17 mouse cellular contexts compared by ENCODE assay signal in the genomic region with DNA sequence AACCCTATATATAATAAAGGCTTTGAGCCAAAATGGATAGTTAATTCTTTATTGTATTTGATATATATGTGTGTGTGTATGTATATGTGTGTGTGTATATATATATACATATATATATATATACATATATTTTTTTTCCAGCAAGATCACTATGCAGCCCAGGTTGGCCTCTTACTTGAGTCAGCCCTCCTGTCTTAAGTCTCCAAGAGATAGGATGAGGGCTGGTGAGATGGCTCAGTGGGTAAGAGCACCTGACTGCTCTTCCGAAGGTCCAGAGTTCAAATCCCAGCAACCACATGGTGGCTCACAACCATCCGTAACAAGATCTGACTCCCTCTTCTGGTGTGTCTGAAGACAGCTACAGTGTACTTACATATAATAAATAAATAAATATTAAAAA. TPM values are rescaled to one million over a fixed set of nuclear protein-coding genes. Genes with fewer than 3 reads are reported as not detected.
DNase-seq lines count a peak whose midpoint lies in the region; ATAC-seq and TF ChIP-seq lines count a peak whose summit lies in the region.
"Not testable (repeated sequence)": the region's sequence is repeated elsewhere in the genome, so short reads cannot be mapped to it uniquely, and the experiment has no call there.
"Had no signal": no experiment of that assay in that cellular context is flagged by ENCODE, and none has a peak within 500 bp of the region (broad histone marks: within the 10 kb centered on the region; RNA-seq: fewer than 3 reads in every experiment).

No protein-coding gene starts in this region.

- in situ Hi-C loops in CH12.LX (cut with MboI; ENCODE audit: low pct_ligation_motif_present, low pct_unique_long_range_greater_than_20kb, low sequenced_read_pairs): not testable (repeated sequence)

- H3K36me3 ChIP-seq in CH12.LX (replicated peaks in 1 of 2; ENCODE audit: control insufficient read depth in 1 of 2, insufficient read depth in 1 of 2, low read length in 1 of 2); hindbrain, embryonic 13.5 days; liver, embryonic 13.5 days; liver, embryonic 15.5 days (replicated peaks); neural tube, embryonic 13.5 days: not testable (repeated sequence)

- peaks cover 0 to 17% of the 10 kb centered on the region in 2 experiments; a peak in 2 of 4 replicates for H3K4me1 ChIP-seq in CH12.LX (ENCODE audit: control insufficient read depth in 1 of 2, insufficient read depth in 2 of 2)
- H3K4me1 ChIP-seq in hindbrain, embryonic 13.5 days (replicated peaks): peaks cover 16% of the 10 kb centered on the region
- peaks cover 32% of the 10 kb centered on the region for H3K4me1 ChIP-seq in liver, embryonic 13.5 days (replicated peaks)
- peaks cover 27% of the 10 kb centered on the region for H3K4me1 ChIP-seq in liver, embryonic 15.5 days (replicated peaks)
- H3K4me1 ChIP-seq in neural tube, embryonic 13.5 days (replicated peaks): not testable (repeated sequence)

- 86% methylated on average over 2 of the region's 2 CpGs for WGBS in hindbrain, embryonic 13.5 days
- 88% methylated on average over 2 of the region's 2 CpGs for WGBS in liver, embryonic 13.5 days (ENCODE audit: insufficient replicate concordance)
- WGBS in liver, embryonic 15.5 days (ENCODE audit: insufficient replicate concordance): 70% methylated on average over 2 of the region's 2 CpGs
- 79% methylated on average over 2 of the region's 2 CpGs for WGBS in neural tube, embryonic 13.5 days

- dilution Hi-C loops in CH12.LX (cut with MboI; ENCODE audit: extremely low pct_ligation_motif_present, extremely low pct_unique_long_range_greater_than_20kb, low sequenced_read_pairs): not testable (repeated sequence)

- TF ChIP-seq POLR2A in CH12.LX (IDR thresholded peaks at IDR 0.05; ENCODE audit: low read depth, low read length): not testable (repeated sequence)

- H3K9ac ChIP-seq in CH12.LX (ENCODE audit: insufficient read depth, low read depth); hindbrain, embryonic 13.5 days; liver, embryonic 13.5 days; liver, embryonic 15.5 days; neural tube, embryonic 13.5 days: not testable (repeated sequence)

- H3K4me2 ChIP-seq in CH12.LX (ENCODE audit: insufficient read depth, low read depth, poor library complexity, severe bottlenecking): not testable (repeated sequence)
- peak overlapping the region; percentile 75; the same call in 1 of the 2 replicates for H3K4me2 ChIP-seq in hindbrain, embryonic 13.5 days
- H3K4me2 ChIP-seq in liver, embryonic 13.5 days: peak overlapping the region; percentile 90; the same call in 1 of the 2 replicates
- peak overlapping the region; percentile 93; the same call in 1 of the 2 replicates for H3K4me2 ChIP-seq in liver, embryonic 15.5 days
- peak overlapping the region; percentile 90; the same call in 1 of the 2 replicates for H3K4me2 ChIP-seq in neural tube, embryonic 13.5 days

- not testable (repeated sequence) for DNase-seq in CH12.LX (ENCODE audit: extremely low read depth); liver, embryonic 13.5 days

- not testable (repeated sequence) for H3K27me3 ChIP-seq in CH12.LX (replicated peaks); liver, embryonic 13.5 days; liver, embryonic 15.5 days
- peaks cover 19% of the 10 kb centered on the region for H3K27me3 ChIP-seq in hindbrain, embryonic 13.5 days
- H3K27me3 ChIP-seq in neural tube, embryonic 13.5 days: peaks cover 12% of the 10 kb centered on the region

- TF ChIP-seq RAD21 in CH12.LX (IDR thresholded peaks at IDR 0.05; ENCODE audit: low read depth, low read length): not testable (repeated sequence)

- ATAC-seq in hindbrain, embryonic 13.5 days (ENCODE audit: low FRiP score); liver, embryonic 13.5 days (ENCODE audit: low read depth); liver, embryonic 15.5 days (ENCODE audit: insufficient read depth); neural tube, embryonic 13.5 days (ENCODE audit: low read depth): not testable (repeated sequence)

- not testable (repeated sequence) for H3K9me3 ChIP-seq in CH12.LX (replicated peaks; ENCODE audit: low read length); hindbrain, embryonic 13.5 days; liver, embryonic 13.5 days (replicated peaks); liver, embryonic 15.5 days (replicated peaks); neural tube, embryonic 13.5 days

- not testable (repeated sequence) for H3K4me3 ChIP-seq in CH12.LX (replicated peaks in 1 of 3; ENCODE audit: low read depth in 2 of 3, low read length in 2 of 3, poor library complexity in 1 of 3); hindbrain, embryonic 13.5 days; liver, embryonic 13.5 days (replicated peaks); liver, embryonic 15.5 days (replicated peaks); neural tube, embryonic 13.5 days

- TF ChIP-seq EP300 in CH12.LX (IDR thresholded peaks at IDR 0.05; ENCODE audit: low read length): not testable (repeated sequence)

- not testable (repeated sequence) for H3K79me2 ChIP-seq in CH12.LX (replicated peaks; ENCODE audit: control insufficient read depth, extremely low read depth, insufficient read depth, poor library complexity, severe bottlenecking)

- H3K27ac ChIP-seq in CH12.LX (ENCODE audit: insufficient read depth, low read depth); hindbrain, embryonic 13.5 days; liver, embryonic 13.5 days; liver, embryonic 15.5 days (replicated peaks); neural tube, embryonic 13.5 days (replicated peaks): not testable (repeated sequence)

- not testable (repeated sequence) for TF ChIP-seq CTCF in CH12.LX (conservative IDR thresholded peaks at IDR 0.05 in 1 of 2, IDR thresholded peaks at IDR 0.05 in 1 of 2; ENCODE audit: low read depth in 2 of 2, low read length in 2 of 2)

TF ChIP-seq in CH12.LX, 34 proteins besides CTCF, POLR2A, EP300 and RAD21:
- TF ChIP-seq TBP (conservative IDR thresholded peaks at IDR 0.05; ENCODE audit: low read depth, low read length): 0 out of 2 replicates have a peak, but pooled peaks have one; percentile 61

RNA-seq across cellular contexts. Expression of gene Ddx19b, which starts 4.9 kb away (rescaled TPM):
- 12.6 and 13.0 TPM in 2 replicates for total RNA-seq in CH12.LX (2012; rRNA removed)
- total RNA-seq in CH12.LX (2014; rRNA removed): 14.4 and 14.9 TPM in 2 replicates
- 13.5 and 14.1 TPM in 2 replicates for polyA plus RNA-seq in CH12.LX (2012; ENCODE audit: insufficient read length, low read depth)
- 7.6 and 7.9 TPM in 2 replicates for polyA plus RNA-seq in hindbrain, embryonic 13.5 days (2015; fragmentation: Nextera tagmentation; extraction: Ambion mirVana)
- polyA plus RNA-seq in liver, embryonic 13.5 days (2015; fragmentation: Nextera tagmentation; extraction: Ambion mirVana): 3.4 and 4.0 TPM in 2 replicates
- polyA plus RNA-seq in liver, embryonic 15.5 days (2015; fragmentation: Nextera tagmentation; extraction: Ambion mirVana): 2.4 and 3.0 TPM in 2 replicates
- 6.5 and 6.7 TPM in 2 replicates for polyA plus RNA-seq in neural tube, embryonic 13.5 days (2015; fragmentation: Nextera tagmentation; extraction: Ambion mirVana)

RNA-seq across cellular contexts. Expression of gene Aars, which starts 6.3 kb away (rescaled TPM):
- 125 and 130 TPM in 2 replicates for total RNA-seq in CH12.LX (2012; rRNA removed)
- total RNA-seq in CH12.LX (2014; rRNA removed): 72.6 and 81.9 TPM in 2 replicates
- 142 and 171 TPM in 2 replicates for polyA plus RNA-seq in CH12.LX (2012; ENCODE audit: insufficient read length, low read depth)
- 67.7 and 70.4 TPM in 2 replicates for polyA plus RNA-seq in hindbrain, embryonic 13.5 days (2015; fragmentation: Nextera tagmentation; extraction: Ambion mirVana)
- 55.5 and 66.2 TPM in 2 replicates for polyA plus RNA-seq in liver, embryonic 13.5 days (2015; fragmentation: Nextera tagmentation; extraction: Ambion mirVana)
- 54.0 and 55.0 TPM in 2 replicates for polyA plus RNA-seq in liver, embryonic 15.5 days (2015; fragmentation: Nextera tagmentation; extraction: Ambion mirVana)
- polyA plus RNA-seq in neural tube, embryonic 13.5 days (2015; fragmentation: Nextera tagmentation; extraction: Ambion mirVana): 74.5 and 75.3 TPM in 2 replicates

RNA-seq across cellular contexts. Expression of gene Ddx19a, which starts 29.0 kb away (rescaled TPM):
- total RNA-seq in CH12.LX (2012; rRNA removed) (28.8 and 36.4 TPM in 2 replicates), CH12.LX (2014; rRNA removed) (19.0 and 23.1 TPM in 2 replicates)
- 96.5 and 107 TPM in 2 replicates for polyA plus RNA-seq in CH12.LX (2012; ENCODE audit: insufficient read length, low read depth)
- 11.5 and 11.6 TPM in 2 replicates for polyA plus RNA-seq in hindbrain, embryonic 13.5 days (2015; fragmentation: Nextera tagmentation; extraction: Ambion mirVana)
- polyA plus RNA-seq in liver, embryonic 13.5 days (2015; fragmentation: Nextera tagmentation; extraction: Ambion mirVana): 11.3 and 12.5 TPM in 2 replicates
- 9.3 and 9.9 TPM in 2 replicates for polyA plus RNA-seq in liver, embryonic 15.5 days (2015; fragmentation: Nextera tagmentation; extraction: Ambion mirVana)
- polyA plus RNA-seq in neural tube, embryonic 13.5 days (2015; fragmentation: Nextera tagmentation; extraction: Ambion mirVana): 11.1 and 14.3 TPM in 2 replicates

RNA-seq across cellular contexts. Expression of gene Exosc6, which starts 29.5 kb away (rescaled TPM):
- 3.9 and 23.5 TPM in 2 replicates for total RNA-seq in CH12.LX (2012; rRNA removed)
- total RNA-seq in CH12.LX (2014; rRNA removed): 20.3 and 24.3 TPM in 2 replicates
- 3.2 and 3.9 TPM in 2 replicates for polyA plus RNA-seq in CH12.LX (2012; ENCODE audit: insufficient read length, low read depth)
- polyA plus RNA-seq in hindbrain, embryonic 13.5 days (2015; fragmentation: Nextera tagmentation; extraction: Ambion mirVana): not detected in 2 replicates
- polyA plus RNA-seq in liver, embryonic 13.5 days (2015; fragmentation: Nextera tagmentation; extraction: Ambion mirVana): 1.8 and 7.8 TPM in 2 replicates
- 3.5 and 6.0 TPM in 2 replicates for polyA plus RNA-seq in liver, embryonic 15.5 days (2015; fragmentation: Nextera tagmentation; extraction: Ambion mirVana)
- not detected in 2 replicates for polyA plus RNA-seq in neural tube, embryonic 13.5 days (2015; fragmentation: Nextera tagmentation; extraction: Ambion mirVana)
- total RNA-seq: adrenal gland, adult 18-20 months; adrenal gland, adult 8-10 months; adrenal gland, postnatal 14 days; adrenal gland, postnatal 36 days; forebrain, postnatal 0 days had no signal
- polyA plus RNA-seq: activated CD4-positive, CD25-positive, alpha-beta regulatory T cell, adult 4 months; CD4-positive, CD25-positive, alpha-beta regulatory T cell, adult 4 months; cerebellum, adult 2 months; cortical plate, adult 2 months; forebrain, embryonic 13.5 days; forebrain, embryonic 15.5 days; forebrain, postnatal 0 days; Patski had no signal
